Mouse (Mus musculus): Measurements from ENCODE around the gene Asphd1. TPM values are rescaled to one million over a fixed set of nuclear protein-coding genes. Genes with fewer than 3 reads are reported as not detected.

Gene Asphd1
- total RNA-seq, 2 experiments from 2014 or later, result 0.36 TPM; not detected in 1

DNA sequence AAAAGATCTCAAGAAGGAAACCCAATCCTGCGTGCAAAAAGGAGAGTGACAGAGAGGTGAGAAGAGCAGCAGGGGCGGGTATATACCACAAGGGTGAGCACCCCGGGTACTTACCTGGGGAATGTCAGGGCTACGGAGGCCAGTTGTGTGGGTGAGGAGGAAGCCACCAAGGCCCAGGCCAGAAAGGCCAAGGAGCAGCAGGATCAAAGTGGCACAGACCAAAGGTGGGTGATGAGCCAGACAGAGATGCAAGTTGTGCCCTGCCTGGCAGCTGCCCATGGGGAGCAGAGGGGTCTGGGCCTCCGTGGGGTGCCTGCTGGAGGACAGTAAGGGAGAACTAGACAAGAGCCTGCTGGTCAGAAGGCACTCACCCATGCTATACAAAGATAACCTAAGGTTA is 52.5 kb downstream of the Asphd1 start:
- no peak for DNase-seq

Other genes with a start within 250 kb of the Asphd1 start
- 1 to 10 TPM; 8.4 to 9.2 TPM for gene Coro1a, start 241.8 kb downstream of the Asphd1 start, total RNA-seq (2021)
- 10 to 100 TPM; 80.3 to 90.9 TPM for gene Mapk3, start 190.0 kb downstream of the Asphd1 start, total RNA-seq (2021)
- gene Gdpd3, start 183.2 kb downstream of the Asphd1 start, total RNA-seq (2021), result 1 to 10 TPM; 3.7 to 4.2 TPM
- 10 to 100 TPM; 31.8 to 34.0 TPM for gene Ypel3, start 172.6 kb downstream of the Asphd1 start, total RNA-seq (2021)
- gene Tbx6, start 168.1 kb downstream of the Asphd1 start, total RNA-seq (2021), result under 1 TPM in 1 of 2 experiments, not detected in 1; 0.26 TPM
- gene Ppp4c, start 157.1 kb downstream of the Asphd1 start, total RNA-seq (2021), result 10 to 100 TPM; 67.6 to 76.6 TPM
- 1 to 10 TPM; 7.7 to 9.3 TPM for gene Fam57b, start 151.9 kb downstream of the Asphd1 start, total RNA-seq (2021)
- gene 4930451I11Rik, start 117.9 kb downstream of the Asphd1 start, total RNA-seq (2021), result not detected
- gene Doc2a, start 102.2 kb downstream of the Asphd1 start, total RNA-seq (2021), result not detected
- gene Hirip3, start 87.6 kb downstream of the Asphd1 start, total RNA-seq (2021), result 10 to 100 TPM; 22.8 to 26.1 TPM
- 10 to 100 TPM; 33.5 to 34.1 TPM for gene Ino80e, start 87.2 kb downstream of the Asphd1 start, total RNA-seq (2021)
- gene Taok2, start 64.9 kb downstream of the Asphd1 start, total RNA-seq (2021), result 10 to 100 TPM; 65.0 to 66.5 TPM
- gene Tmem219, start 26.7 kb downstream of the Asphd1 start, total RNA-seq (2021), result 10 to 100 TPM; 12.9 to 14.7 TPM
- gene Kctd13, start 20.7 kb downstream of the Asphd1 start, total RNA-seq (2021), result 10 to 100 TPM; 10.4 to 10.7 TPM
- gene Sez6l2, start 981 bp upstream of the Asphd1 start, total RNA-seq (2021), result 10 to 100 TPM; 18.6 to 21.2 TPM
- 10 to 100 TPM; 69.2 to 72.1 TPM for gene Cdipt, start 26.3 kb upstream of the Asphd1 start, total RNA-seq (2021)
- gene Cdiptos, start 26.5 kb upstream of the Asphd1 start, total RNA-seq (2021), result under 1 TPM; 0.24 to 0.29 TPM
- gene Mvp, start 65.0 kb upstream of the Asphd1 start, total RNA-seq (2021), result 10 to 100 TPM; 27.2 to 28.4 TPM
- gene Pagr1b, start 66.9 kb upstream of the Asphd1 start, total RNA-seq (2021), result 1 to 10 TPM; 1.2 to 1.9 TPM
- 10 to 100 TPM; 10.4 to 14.8 TPM for gene Pagr1a, start 67.8 kb upstream of the Asphd1 start, total RNA-seq (2021)
- gene Gm42742, start 71.5 kb upstream of the Asphd1 start, total RNA-seq (2021), result 10 to 100 TPM; 10.0 to 18.2 TPM
- 1 to 10 TPM; 1.6 to 2.0 TPM for gene Prrt2, start 71.6 kb upstream of the Asphd1 start, total RNA-seq (2021)
- 100 to 1,000 TPM; 152 TPM for gene Maz, start 77.5 kb upstream of the Asphd1 start, total RNA-seq (2021)
- gene Kif22, start 92.9 kb upstream of the Asphd1 start, total RNA-seq (2021), result 10 to 100 TPM; 43.2 to 48.6 TPM
- gene Zg16, start 137.7 kb upstream of the Asphd1 start, total RNA-seq (2021), result not detected
- gene AI467606, start 141.8 kb upstream of the Asphd1 start, total RNA-seq (2021), result under 1 TPM; 0.71 to 0.74 TPM
- under 1 TPM; 0.19 to 0.20 TPM for gene Qprt, start 172.6 kb upstream of the Asphd1 start, total RNA-seq (2021)
- gene Spn, start 188.2 kb upstream of the Asphd1 start, total RNA-seq (2021), result under 1 TPM; 0.38 to 0.67 TPM
- 10 to 100 TPM; 57.3 to 57.7 TPM for gene Cd2bp2, start 246.5 kb upstream of the Asphd1 start, total RNA-seq (2021)

Measured in heart, postnatal 4 days (tissue).